Mouse (Mus musculus) heart, postnatal 0 days (tissue): Measurements from ENCODE around the gene Dok5. TPM values are rescaled to one million over a fixed set of nuclear protein-coding genes. Genes with fewer than 3 reads are reported as not detected.

Experiments
- ATAC-seq: fragments of 200-750 bp; cut with Nextera tagmentation; 2 replicates; pipeline ENCODE4 v1.8.0; 2017; ENCODE audit warnings: low read depth, moderate number of reproducible peaks, moderate library complexity; ENCODE audit not compliant: insufficient read depth
- DNase-seq: peaks from one replicate; pipeline ENCODE4 v3.0.0-alpha.2; 2016; ENCODE audit warnings: low spot score
- H3K27ac ChIP-seq: fragments of 300-500 bp; sonication (generic); 2 replicates; pipeline ENCODE4 v1.5.1; 2014; ENCODE audit warnings: low read depth, mild to moderate bottlenecking
- H3K27me3 ChIP-seq: fragments of 300-500 bp; sonication (generic); 2 replicates; pipeline ENCODE4 v1.6.1; 2014; ENCODE audit warnings: low read length, mixed read lengths; ENCODE audit not compliant: control insufficient read depth, insufficient read depth
- H3K36me3 ChIP-seq: fragments of 300-500 bp; sonication (generic); replicated peaks from 2 replicates; pipeline ENCODE4 v1.6.1; 2014; ENCODE audit warnings: low read length, mixed read lengths; ENCODE audit not compliant: control insufficient read depth, insufficient read depth
- H3K4me1 ChIP-seq: fragments of 300-500 bp; sonication (generic); 2 replicates; pipeline ENCODE4 v1.6.1; 2014; ENCODE audit warnings: antibody characterized with exemption; ENCODE audit not compliant: control insufficient read depth, insufficient read depth
- H3K4me2 ChIP-seq: fragments of 300-500 bp; sonication (generic); 2 replicates; pipeline ENCODE4 v1.6.1; 2014; ENCODE audit warnings: low read depth, mild to moderate bottlenecking, low read length, moderate library complexity
- H3K4me3 ChIP-seq: fragments of 300-500 bp; sonication (generic); 2 replicates; pipeline ENCODE4 v1.5.1; 2014; ENCODE audit warnings: low read depth, low read length
- H3K9ac ChIP-seq: fragments of 300-500 bp; sonication (generic); replicated peaks from 2 replicates; pipeline ENCODE4 v1.6.1; 2014; ENCODE audit warnings: low read depth, low read length, mixed read lengths
- H3K9me3 ChIP-seq: fragments of 300-500 bp; sonication (generic); replicated peaks from 2 replicates; pipeline ENCODE4 v1.6.1; 2016; ENCODE audit warnings: low read length; ENCODE audit not compliant: control insufficient read depth
- CTCF ChIP-seq: IDR thresholded peaks from 2 replicates; pipeline ENCODE4 v1.5.1; 2016; ENCODE audit warnings: antibody characterized with exemption, control low read depth, low read depth
- EP300 ChIP-seq: IDR thresholded peaks from 2 replicates; pipeline ENCODE4 v1.6.1; 2016; ENCODE audit warnings: antibody characterized with exemption, low read depth
- WGBS: fragments of 180-500 bp; shearing (Covaris S2); extraction: QIAGEN DNeasy Blood & Tissue Kit; methylation state at CpG from one replicate; pipeline ENCODE4 v1.1.7; 2014; 5-methylcytosine and 5-hydroxymethylcytosine counted together
- polyA plus RNA-seq: library from polyadenylated mRNA; unstranded; fragments of >200 nt; fragmentation: Nextera tagmentation; extraction: Ambion mirVana; gene quantifications from 2 replicates; pipeline ENCODE4 v1.2.1, GENCODE M21; 2015
- total RNA-seq: library from RNA; depleted of rRNA; stranded (reverse); fragments of >200 nt; gene quantifications from 2 replicates; pipeline ENCODE4 v1.2.3, GENCODE M21; 2014; ENCODE audit warnings: low replicate concordance

Gene Dok5
- total and polyA plus RNA-seq, 2 experiments from 2014 or later = 1.4 TPM; not detected in 1

DNA sequence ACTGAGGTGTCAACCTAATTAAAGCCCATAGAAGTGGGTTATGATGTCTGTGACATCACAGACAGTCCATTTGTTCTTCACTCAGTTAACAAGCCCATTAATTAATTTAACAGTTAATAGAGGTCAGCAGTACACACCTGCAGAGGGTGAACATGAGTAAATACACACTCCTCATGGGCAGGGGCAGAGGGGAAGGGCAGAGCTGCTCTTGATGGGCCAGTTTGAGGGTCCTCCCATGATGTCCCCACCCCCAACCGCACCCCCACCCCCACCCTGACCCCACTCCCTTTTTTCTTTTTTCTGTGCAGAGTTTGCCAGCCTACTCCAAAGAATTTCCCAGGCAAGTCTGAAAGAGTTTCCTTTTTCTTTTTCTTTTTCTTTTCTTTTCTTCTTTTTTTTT lies 39.9 kb downstream of the Dok5 start:
- WGBS = 46% methylated on average over 1 of the region's 1 CpGs
- Histone ChIP-seq H3K9ac (no peak overlapping the region), H3K4me3 (no peak overlapping the region), H3K27me3 (no peaks in the 10 kb centered on the region), H3K36me3 (no peaks in the 10 kb centered on the region), H3K4me1 (no peaks in the 10 kb centered on the region), H3K4me2 (no peak overlapping the region), H3K27ac (no peak overlapping the region), H3K9me3 (no peaks in the 10 kb centered on the region)
- DNase-seq (no peak), ATAC-seq (no peak)
- no peak for TF ChIP-seq EP300
- no peak for TF ChIP-seq CTCF

DNA sequence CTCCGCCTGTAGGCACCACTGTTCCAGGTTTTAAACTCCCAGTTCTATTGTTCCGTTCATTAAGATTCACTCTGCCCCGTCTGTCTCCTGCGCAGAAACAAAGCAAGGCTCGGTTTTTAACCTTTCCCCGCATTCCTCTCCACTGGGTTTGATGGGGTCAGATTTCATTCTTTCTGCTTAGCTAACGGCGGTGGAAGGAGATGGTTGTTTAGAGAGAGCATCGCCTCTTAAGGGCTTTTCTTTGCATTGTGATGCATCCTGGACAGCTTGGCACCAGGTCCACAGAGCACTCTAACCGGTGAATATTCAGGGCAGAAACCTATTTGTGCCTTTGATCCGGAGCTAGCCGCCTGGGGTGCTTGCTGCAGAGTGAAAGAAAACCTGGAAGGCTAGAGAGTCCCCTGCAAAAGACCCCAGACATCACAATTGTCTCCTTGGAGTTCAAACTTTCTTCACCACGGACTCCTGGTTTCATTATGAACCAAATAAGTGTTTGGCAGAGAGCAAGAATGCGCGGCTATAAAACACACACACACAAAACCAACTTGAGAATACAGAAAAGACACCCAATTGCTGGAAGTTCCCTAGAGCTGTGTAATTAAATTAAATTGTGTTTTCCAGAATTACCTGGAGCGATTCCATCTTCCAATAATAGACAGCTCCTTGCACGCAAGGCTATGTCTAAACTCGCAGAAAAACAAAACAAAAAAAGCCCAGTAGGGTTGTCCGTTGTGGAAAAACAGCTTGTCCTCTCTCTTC lies 40.7 kb downstream of the Dok5 start:
- Histone ChIP-seq H3K36me3 (no peaks in the 10 kb centered on the region), H3K4me2 (no peak overlapping the region), H3K27ac (no peak overlapping the region), H3K4me1 (no peaks in the 10 kb centered on the region), H3K4me3 (no peak overlapping the region), H3K27me3 (no peaks in the 10 kb centered on the region), H3K9ac (no peak overlapping the region), H3K9me3 (no peaks in the 10 kb centered on the region)
- ATAC-seq (no peak), DNase-seq (no peak)
- no peak for TF ChIP-seq EP300
- TF ChIP-seq CTCF = no peak
- 25% methylated on average over 19 of the region's 19 CpGs for WGBS

DNA sequence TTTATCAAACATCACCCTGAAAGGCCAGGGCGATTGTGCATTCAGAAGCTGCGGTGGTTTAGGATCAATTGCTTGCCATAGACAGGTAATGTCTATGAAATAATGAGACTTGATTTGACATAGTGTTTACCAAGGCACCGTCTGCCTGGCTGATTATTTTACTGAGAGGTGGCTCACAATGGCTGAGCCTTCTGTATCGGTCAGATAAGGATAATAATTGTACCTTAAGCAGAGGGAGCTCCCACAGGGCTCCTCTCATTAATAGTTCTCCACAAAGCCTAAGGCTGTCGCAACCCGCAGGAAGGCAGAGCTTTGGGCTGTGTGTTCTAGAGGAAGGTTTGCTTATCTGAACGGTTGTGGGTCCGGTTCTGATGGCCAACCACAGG lies 41.3 kb downstream of the Dok5 start:
- H3K9me3 ChIP-seq = no peaks in the 10 kb centered on the region
- no peaks in the 10 kb centered on the region for H3K27me3 ChIP-seq
- WGBS = 61% methylated on average over 8 of the region's 8 CpGs
- no peak for ATAC-seq
- no peak overlapping the region for H3K4me3 ChIP-seq
- no peak overlapping the region for H3K27ac ChIP-seq
- H3K36me3 ChIP-seq = no peaks in the 10 kb centered on the region
- H3K9ac ChIP-seq = no peak overlapping the region
- no peaks in the 10 kb centered on the region for H3K4me1 ChIP-seq
- TF ChIP-seq EP300 (no peak), CTCF (no peak)
- H3K4me2 ChIP-seq = no peak overlapping the region
- no peak for DNase-seq

DNA sequence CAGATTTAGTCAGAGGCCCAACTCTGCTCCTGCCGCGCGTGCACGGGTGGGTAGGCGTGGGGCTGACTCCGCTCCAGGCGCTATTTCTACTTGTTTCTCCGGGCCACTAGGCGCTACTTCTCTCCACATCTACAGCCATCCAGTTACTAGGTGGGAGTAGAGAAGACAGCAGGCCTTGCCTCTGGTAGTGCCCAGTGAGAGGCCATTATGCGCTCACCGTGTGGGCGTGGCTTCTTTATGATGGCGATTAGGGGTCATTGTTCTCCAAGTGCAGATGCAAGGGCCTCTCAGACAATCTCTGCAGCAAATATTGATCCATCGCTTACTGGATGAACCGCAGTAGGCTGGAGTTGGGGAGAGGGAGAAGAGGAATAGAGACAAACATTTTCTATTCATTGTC lies 44.0 kb downstream of the Dok5 start:
- DNase-seq (no peak), ATAC-seq (no peak)
- Histone ChIP-seq H3K4me3 (no peak overlapping the region), H3K4me1 (no peaks in the 10 kb centered on the region), H3K9me3 (no peaks in the 10 kb centered on the region), H3K9ac (no peak overlapping the region), H3K4me2 (no peak overlapping the region), H3K36me3 (no peaks in the 10 kb centered on the region), H3K27ac (no peak overlapping the region), H3K27me3 (no peaks in the 10 kb centered on the region)
- 87% methylated on average over 15 of the region's 15 CpGs for WGBS
- TF ChIP-seq EP300 = no peak
- no peak for TF ChIP-seq CTCF

DNA sequence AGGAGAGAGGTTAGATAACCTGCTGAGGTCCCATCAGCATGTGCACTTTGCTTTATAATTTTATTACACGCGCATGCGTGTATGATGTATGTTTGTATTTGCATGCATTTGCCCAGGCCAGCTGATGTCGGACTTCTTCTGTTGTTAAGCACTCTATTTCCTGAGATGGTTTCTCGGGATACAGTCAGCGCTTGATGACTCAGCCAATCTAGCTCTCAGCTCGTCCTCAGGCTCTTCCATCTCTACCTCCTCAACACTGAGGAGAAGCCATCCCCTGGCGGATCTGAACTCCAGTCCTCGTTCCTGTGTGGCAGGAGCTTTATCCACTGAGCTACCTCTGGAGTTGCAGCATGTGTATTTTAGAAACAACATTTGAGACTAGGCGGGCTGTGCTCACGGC lies 44.5 kb downstream of the Dok5 start:
- H3K27ac ChIP-seq = no peak overlapping the region
- ATAC-seq = no peak
- no peak overlapping the region for H3K4me3 ChIP-seq
- 87% methylated on average over 11 of the region's 11 CpGs for WGBS
- DNase-seq = no peak
- H3K4me1 ChIP-seq = no peaks in the 10 kb centered on the region
- no peaks in the 10 kb centered on the region for H3K9me3 ChIP-seq
- H3K36me3 ChIP-seq = no peaks in the 10 kb centered on the region
- H3K27me3 ChIP-seq = no peaks in the 10 kb centered on the region
- no peak overlapping the region for H3K4me2 ChIP-seq
- TF ChIP-seq CTCF (no peak), EP300 (no peak)
- H3K9ac ChIP-seq = no peak overlapping the region

DNA sequence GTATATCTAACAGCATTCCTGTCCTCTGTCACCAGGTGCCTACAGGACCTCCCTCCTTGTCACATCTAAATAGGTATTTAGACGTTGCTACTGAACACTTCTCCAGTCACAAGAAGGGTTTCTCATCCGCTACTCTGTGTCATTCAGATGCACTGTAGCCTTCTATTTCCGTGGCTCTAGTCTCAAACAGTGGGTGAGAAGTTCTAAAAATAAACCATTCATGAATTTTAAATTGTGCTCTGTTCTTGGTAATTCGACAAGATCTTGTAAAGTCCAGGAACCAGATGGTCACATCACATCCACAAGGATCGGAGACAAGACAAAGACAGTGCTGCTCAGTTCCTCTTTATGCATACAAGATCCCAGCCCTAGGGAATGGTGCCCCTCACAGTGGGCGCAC lies 46.0 kb downstream of the Dok5 start:
- Histone ChIP-seq H3K9me3 (no peaks in the 10 kb centered on the region), H3K36me3 (no peaks in the 10 kb centered on the region), H3K4me1 (no peaks in the 10 kb centered on the region), H3K4me2 (no peak overlapping the region), H3K27me3 (no peaks in the 10 kb centered on the region), H3K9ac (no peak overlapping the region), H3K27ac (no peak overlapping the region), H3K4me3 (no peak overlapping the region)
- ATAC-seq = no peak
- DNase-seq = no peak
- 65% methylated on average over 6 of the region's 6 CpGs for WGBS
- TF ChIP-seq EP300 (no peak), CTCF (no peak)
